Mouse (Mus musculus): ENCODE results near the gene Treh.
A peak's percentile ranks its signal among the peaks of the same experiment; 100 is the strongest.
"Not testable (repeated sequence)": the region's sequence is repeated elsewhere in the genome, so short reads cannot be mapped to it uniquely, and the experiment has no call there.

Treh gene

GRCm38 (mm10) chr9:44673005-44673404 lies at the start of gene Treh:
TSS of gene Treh (plus strand) at chr9:44673233.
- no peak for DNase-seq

GRCm38 (mm10) chr9:44624390-44624789 lies 48.6 kb upstream of the Treh start:
- DNase-seq = no peak

- DNase-seq = no peak
These were observed 46.8 kb upstream of the Treh start for GRCm38 (mm10) chr9:44626268-44626667.

DNA sequence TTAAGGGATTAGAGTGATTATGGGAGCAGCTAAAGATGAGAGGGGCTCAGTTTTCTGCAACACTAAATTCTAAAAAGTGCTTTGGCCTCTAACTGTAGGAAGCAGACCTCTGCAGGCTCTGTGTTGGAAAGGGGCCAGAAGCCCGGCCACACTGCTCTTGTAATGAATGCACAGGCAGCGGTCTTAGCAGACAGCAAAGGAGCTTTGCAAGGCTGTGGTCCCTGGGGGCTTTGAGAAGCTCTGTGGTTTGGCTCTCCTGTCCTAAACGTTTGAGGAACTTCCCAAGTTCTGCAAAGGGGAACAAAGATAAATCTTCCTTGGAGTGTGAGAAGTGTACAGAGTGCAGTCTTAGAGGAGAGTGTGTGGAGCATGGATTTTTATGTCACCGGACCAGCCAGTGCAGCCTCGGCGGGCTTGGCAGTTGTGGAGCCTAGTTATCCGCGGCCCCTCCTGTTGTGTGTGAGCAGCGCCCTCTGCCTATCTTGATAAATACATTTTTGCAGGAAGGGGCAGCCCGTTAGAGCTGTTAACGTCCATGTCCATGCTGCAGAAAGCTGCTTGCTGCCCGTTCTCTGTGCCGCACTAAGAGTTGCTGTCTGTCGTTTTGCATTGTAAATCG lies 35.4 kb upstream of the Treh start:
- peak; percentile 38 to 47 for DNase-seq

GRCm38 (mm10) chr9:44638726-44639125 lies 34.3 kb upstream of the Treh start:
- peak; percentile 40 to 43 for DNase-seq

DNA sequence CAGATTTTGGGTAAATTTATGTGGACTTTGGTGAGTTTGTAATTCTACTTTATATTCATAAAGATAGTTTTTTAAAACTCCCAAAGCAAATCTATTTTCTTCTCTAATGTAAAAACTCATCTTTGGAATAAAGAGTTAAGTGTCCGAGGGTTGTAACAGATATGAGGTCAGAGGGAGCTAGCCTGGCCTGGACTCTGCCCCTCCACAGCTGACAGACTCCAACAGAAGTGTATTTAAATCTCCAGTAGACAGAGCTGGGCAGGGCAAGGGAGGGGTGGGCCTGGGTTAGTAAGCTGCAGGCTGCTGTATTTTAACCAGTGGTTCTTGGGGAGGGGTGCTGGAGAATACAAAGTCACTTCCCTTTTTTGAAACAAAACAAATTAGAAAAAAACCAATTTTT lies 33.0 kb upstream of the Treh start:
- not testable (repeated sequence) for DNase-seq

DNA sequence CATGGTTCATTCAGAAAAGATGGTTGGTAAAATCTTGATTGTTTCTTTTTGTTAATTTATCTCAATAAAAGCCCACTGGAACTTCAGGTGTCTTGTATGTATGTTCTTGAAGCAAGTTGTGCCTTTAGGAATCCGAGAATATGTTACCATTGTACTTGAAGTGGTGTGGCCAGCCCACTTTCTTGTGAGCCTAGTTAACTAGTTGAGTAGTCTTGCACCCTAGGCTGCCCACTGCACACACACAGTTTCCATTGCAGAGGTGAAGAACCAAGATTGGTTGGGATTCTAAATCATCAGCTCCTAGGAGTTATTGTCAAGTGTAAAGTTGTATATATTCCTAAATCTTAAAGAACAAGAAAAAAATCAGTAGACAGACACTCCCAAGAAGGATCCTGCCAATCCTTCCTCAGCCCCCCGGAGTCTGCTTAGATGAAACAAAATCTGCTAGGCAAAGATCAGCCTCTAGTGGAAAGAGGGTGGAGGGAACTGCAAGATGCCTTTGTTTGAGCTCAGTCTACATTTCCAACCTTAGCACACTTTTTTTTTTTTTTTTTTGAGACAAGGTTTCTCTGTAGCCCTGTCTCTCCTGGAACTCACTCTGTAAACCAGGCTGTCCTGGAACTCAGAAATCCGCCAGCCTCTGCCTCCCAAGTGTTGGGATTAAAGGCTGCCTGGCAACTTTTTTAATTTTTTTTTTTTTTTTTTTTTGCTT lies 32.2 kb upstream of the Treh start:
- DNase-seq = no peak

DNA sequence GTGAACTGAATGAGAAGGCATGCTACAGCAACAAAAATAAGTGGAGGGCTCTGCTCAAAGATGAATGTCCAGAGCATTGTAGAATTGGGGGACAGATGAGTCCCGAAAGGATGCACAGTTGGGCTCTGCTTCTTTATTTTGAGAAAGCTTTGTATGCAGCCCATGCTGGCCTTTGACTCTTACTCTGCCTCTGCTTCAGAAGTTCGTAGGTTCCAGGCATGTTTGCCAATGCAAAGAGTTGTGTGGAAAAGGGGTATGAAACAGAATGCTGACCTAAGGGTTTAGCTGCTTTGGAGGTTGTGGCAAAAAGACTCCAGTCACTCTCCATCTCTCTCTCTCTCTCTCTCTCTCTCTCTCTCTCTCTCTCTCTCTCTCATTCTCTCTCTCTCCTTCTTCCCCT lies 31.4 kb upstream of the Treh start:
- DNase-seq = no peak

GRCm38 (mm10) chr9:44643103-44643502 lies 29.9 kb upstream of the Treh start:
- DNase-seq = no peak

DNA sequence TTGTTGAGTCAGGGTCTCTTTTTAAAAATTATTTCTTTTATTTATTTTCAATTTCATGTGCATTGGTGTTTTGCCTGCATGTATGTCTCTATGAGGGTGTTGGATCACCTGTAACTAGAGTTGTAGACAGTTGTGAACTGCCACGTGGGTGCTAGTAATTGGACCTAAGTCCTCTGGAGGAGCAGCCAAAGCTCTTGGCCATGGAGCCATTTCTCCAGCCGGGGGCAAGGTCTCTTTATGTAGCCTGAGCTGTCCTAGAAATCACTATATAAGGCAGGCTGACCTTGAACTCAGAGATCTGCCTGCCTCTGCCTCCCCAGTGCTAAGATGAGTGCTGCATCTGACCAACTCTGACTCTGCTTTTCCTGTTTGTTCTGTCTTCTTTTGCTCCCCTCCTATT lies 28.8 kb upstream of the Treh start:
- DNase-seq = no peak

DNA sequence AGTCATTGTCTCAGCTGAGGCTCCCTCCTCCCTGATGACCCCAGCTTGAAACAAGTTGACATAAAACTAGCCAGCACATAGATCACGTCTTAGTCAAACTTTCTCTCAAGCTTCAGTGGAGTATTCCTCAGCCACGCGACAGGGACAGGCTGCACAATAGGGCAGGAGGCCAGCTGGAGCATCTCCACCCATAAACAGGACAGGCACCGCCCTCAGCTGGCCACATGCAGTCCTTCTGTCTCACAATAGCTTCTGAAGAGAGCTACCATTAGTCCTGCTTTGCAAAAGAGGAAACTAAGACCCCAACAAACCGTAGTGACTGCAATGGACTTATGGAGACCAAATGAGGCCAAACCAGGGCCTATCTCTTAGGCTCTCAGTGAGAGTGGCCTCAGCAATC lies 27.6 kb upstream of the Treh start:
- DNase-seq = peak; percentile 52 to 66

DNA sequence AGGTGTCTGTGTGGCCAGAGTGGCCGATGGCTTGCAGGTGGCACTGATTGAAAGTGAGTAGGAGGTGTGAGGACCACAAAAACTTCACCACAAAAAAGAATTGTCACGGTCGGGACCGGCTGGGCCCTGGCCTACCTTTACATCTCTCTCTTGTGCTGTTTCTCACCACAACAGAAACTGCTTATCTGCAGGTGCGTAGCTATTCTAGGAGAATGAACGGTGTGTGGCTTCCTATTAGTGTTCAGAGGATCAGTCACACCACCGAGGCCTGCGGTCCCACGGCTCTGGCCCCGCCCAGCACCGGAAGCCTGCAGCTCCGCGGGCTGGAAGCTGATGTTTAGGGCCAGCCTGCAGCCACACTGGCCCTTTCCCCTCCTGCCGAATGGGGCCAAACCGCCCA lies 27.1 kb upstream of the Treh start:
- no peak for DNase-seq

DNA sequence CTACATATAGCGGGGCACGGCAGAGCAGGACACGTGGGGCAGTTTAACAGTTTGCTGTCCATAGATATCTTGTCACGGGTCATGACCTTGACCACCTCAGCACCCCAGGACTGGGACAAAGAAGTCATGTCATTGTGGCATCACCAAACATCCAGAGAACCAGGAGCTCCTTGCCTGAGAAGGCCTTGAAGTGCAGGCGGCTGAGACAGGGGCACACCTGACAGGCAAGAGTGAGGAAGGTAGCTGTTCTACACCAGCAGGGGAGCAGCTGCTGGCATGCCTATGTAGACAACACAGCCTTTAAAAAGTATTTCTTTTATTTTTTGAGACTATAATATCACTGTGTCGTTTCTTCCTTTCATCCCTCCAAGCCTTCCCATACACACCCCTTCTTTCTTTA lies 26.7 kb upstream of the Treh start:
- no peak for DNase-seq

DNA sequence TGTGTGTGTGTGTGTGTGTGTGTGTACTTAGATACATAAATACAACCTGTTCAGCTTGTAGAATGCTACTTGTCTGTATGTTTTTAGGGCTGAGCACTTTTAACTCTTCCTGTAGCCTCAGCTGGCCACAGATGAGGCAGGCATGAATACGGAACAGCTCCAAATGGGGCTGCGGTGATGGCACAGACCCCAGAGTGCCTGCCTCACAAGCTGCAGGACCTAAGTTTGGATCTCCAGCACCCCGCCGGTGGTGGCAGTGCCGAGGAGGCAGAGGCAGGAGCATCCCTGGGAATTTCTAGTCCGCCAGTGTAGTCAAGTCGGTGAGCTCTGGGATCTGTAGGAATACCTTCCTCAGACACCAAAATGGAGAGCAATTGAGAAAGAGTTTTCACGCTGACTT lies 26.0 kb upstream of the Treh start:
- DNase-seq = no peak

DNA sequence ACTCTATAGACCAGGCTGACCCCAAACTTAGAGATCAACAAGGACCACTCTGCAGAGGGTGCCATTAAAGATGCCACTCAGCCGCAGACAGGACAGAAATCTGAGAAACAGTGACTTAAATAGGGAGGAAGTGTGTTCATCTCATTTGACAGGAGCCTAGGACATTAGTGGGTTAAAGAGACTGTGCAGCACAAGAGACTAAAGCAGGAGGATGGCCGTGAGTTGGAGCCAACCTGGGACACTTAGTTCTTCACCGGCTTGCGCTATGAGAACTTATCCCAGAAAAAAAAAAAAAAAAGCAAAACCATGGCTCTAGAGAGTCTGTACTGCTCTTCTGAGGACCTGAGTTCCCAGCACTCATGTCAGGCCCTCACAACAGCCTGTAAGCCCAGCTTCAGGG lies 25.4 kb upstream of the Treh start:
- no peak for DNase-seq

DNA sequence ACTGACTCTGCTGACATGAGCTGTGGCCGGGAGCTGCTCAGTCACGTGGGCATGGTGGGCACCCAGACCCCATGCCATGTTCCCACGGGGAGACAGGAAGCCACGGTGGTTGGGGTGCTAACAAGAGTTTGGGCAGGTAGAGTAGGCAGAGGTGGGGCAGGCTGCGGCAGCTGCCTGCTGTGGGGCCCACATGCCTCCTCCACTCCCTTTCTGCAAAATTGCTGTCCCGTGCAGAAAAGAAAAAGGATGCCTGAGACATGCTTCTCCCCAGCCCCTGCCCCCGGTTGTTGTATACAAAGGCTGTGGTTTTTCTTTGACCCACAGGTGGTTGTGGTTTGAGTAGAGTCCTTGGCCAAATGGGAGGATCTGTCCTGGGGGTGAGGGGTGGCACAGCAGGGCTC lies 24.2 kb upstream of the Treh start:
- no peak for DNase-seq

GRCm38 (mm10) chr9:44652027-44652426 lies 21.0 kb upstream of the Treh start:
- peak; percentile 73 to 77 for DNase-seq

DNA sequence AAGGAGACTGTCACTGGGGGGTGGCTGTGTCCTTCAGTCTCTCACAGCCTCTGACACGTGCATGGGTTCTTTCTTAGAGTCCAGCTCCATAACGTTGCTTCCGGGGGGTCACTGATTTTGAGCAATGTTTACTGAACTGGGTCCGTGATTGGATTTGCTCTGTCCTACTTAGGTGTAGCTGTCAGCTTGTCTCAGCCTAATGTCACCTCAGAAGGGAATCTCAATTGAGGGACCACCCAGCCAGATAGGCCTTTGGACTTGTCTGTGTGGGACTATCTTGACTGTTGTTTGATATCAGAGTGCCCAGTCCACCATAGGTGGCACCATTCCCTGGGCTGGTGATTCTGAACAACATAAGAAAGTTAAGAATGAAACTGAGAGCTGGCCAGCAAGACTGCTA lies 19.1 kb upstream of the Treh start:
- no peak for DNase-seq

GRCm38 (mm10) chr9:44655098-44656066 lies 17.7 kb upstream of the Treh start:
- peak; percentile 56 to 69 for DNase-seq

GRCm38 (mm10) chr9:44663706-44664105 lies 9.3 kb upstream of the Treh start:
- no peak for DNase-seq

DNA sequence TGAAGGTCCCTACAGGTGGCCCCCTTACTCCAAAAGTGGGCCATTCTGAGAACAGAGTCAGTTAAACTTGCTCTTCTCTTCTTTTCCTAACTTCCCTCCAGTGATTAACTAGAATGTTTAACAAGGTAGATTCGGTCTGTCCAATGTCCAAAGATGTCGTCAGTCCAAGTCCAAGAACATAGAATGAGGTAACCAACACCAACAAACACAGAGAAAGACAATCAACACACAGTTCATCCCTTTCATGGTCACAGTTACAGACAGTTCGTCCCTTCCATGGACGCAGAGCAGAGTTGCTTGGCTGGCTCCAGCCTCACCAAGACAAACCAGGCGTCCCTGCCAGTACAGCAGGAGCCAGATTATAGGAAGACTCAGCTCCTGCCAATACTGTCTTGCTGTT lies 1.6 kb upstream of the Treh start:
- no peak for DNase-seq

- no peak for DNase-seq
These were observed 655 bp upstream of the Treh start for GRCm38 (mm10) chr9:44672291-44672865.

DNA sequence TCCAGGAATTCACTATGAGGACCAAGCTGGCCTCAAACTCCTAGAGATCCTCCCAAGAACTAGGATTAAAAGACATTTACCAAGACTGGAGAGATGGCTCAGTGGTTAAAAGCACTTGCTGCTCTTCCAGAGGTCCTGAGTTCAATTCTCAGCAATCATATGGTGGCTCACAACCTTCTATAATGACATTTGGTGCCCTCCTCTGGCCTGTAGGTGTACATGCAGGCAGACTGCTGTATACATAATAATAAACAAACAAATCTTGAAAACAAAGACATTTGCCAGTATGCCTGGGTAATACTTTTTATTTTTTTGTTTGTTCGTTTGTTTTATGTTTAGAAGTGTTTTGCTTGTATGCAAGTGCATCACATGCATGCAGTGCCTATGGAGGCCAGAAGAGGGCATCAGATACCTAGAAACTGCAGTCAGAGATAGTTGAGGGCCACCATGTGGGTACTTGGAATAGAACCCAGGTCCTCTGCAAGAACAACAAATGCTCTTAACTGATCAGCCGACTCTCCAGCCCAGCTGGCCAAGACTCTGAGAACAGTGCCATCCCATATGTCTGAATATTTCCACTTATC lies 5.3 kb downstream of the Treh start:
- DNase-seq = no peak
